Mouse (Mus musculus) forebrain, postnatal 0 days (tissue): ENCODE results near the gene Cutc. TPM values are rescaled to one million over a fixed set of nuclear protein-coding genes. Genes with fewer than 3 reads are reported as not detected.

ENCODE experiments used
- ATAC-seq: fragments of 200-750 bp; cut with Nextera tagmentation; 2 replicates; pipeline ENCODE4 v1.8.0; 2017; ENCODE audit warnings: mild to moderate bottlenecking, moderate library complexity
- DNase-seq: peaks from one replicate; pipeline ENCODE4 v3.0.0-alpha.2; 2015
- H3K27ac ChIP-seq: fragments of 300-500 bp; sonication (generic); 2 replicates; pipeline ENCODE4 v1.5.1; 2014; ENCODE audit warnings: low read depth, mild to moderate bottlenecking, antibody characterized with exemption, low read length, moderate library complexity, mixed read lengths
- H3K27me3 ChIP-seq: fragments of 300-500 bp; sonication (generic); 2 replicates; pipeline ENCODE4 v1.6.1; 2014; ENCODE audit warnings: mild to moderate bottlenecking, low read length, mixed read lengths; ENCODE audit not compliant: insufficient read depth
- H3K36me3 ChIP-seq: fragments of 300-500 bp; sonication (generic); 2 replicates; pipeline ENCODE4 v1.6.1; 2014; ENCODE audit warnings: mild to moderate bottlenecking, moderate library complexity; ENCODE audit not compliant: insufficient read depth
- H3K4me1 ChIP-seq: fragments of 300-500 bp; sonication (generic); 2 replicates; pipeline ENCODE4 v1.6.1; 2014; ENCODE audit warnings: antibody characterized with exemption; ENCODE audit not compliant: insufficient read depth
- H3K4me2 ChIP-seq: fragments of 300-500 bp; sonication (generic); 2 replicates; pipeline ENCODE4 v1.6.1; 2014; ENCODE audit warnings: low read depth, mild to moderate bottlenecking, moderate library complexity
- H3K4me3 ChIP-seq: fragments of 300-500 bp; sonication (generic); 2 replicates; pipeline ENCODE4 v1.5.1; 2014; ENCODE audit warnings: low read depth, low read length, mixed read lengths
- H3K9ac ChIP-seq: fragments of 300-500 bp; sonication (generic); 2 replicates; pipeline ENCODE4 v1.6.1; 2014; ENCODE audit warnings: mild to moderate bottlenecking
- H3K9me3 ChIP-seq: fragments of 300-500 bp; sonication (generic); 2 replicates; pipeline ENCODE4 v1.6.1; 2016; ENCODE audit warnings: low read length
- CTCF ChIP-seq: sonication (generic); IDR thresholded peaks from 2 replicates; pipeline ENCODE4 v1.5.1; 2016; ENCODE audit warnings: antibody characterized with exemption, control low read depth, low read depth
- WGBS: fragments of 180-500 bp; shearing (Covaris S2); extraction: QIAGEN DNeasy Blood & Tissue Kit; methylation state at CpG from one replicate; pipeline ENCODE4 v1.1.7; 2014; 5-methylcytosine and 5-hydroxymethylcytosine counted together
- polyA plus RNA-seq: library from polyadenylated mRNA; unstranded; fragments of >200 nt; fragmentation: Nextera tagmentation; extraction: Ambion mirVana; gene quantifications from 2 replicates; pipeline ENCODE4 v1.2.1, GENCODE M21; 2015
- total RNA-seq: library from RNA; depleted of rRNA; stranded (reverse); fragments of >200 nt; gene quantifications from 2 replicates; pipeline ENCODE4 v1.2.3, GENCODE M21; 2014

Gene Cutc
- total and polyA plus RNA-seq, 2 experiments from 2014 or later = 3.1 to 7.4 TPM

DNA sequence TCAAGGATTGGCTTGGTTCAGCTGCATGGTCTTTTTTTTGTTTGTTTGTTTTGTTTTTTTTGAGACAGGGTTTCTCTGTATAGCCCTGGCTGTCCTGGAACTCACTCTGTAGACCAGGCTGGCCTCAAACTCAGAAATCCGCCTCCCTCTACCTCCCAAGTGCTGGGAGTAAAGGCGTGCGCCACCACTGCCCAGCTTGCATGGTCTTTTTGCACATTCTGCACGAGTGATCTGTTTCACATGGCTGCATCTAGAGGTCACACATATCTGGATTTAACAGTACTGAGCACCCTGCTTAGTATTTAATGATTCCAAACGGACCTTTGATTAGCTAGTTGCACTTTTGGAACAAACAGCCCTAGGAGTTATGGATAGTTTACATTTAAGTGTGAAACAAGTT lies 40.8 kb upstream of the Cutc start:
- Histone ChIP-seq H3K27me3 (no peaks in the 10 kb centered on the region), H3K4me3 (no peak overlapping the region), H3K9ac (no peak overlapping the region), H3K36me3 (peaks cover 25% of the 10 kb centered on the region), H3K27ac (no peak overlapping the region), H3K4me1 (no peaks in the 10 kb centered on the region), H3K9me3 (no peaks in the 10 kb centered on the region), H3K4me2 (no peak overlapping the region)
- DNase-seq = no peak
- no peak for TF ChIP-seq CTCF
- ATAC-seq = no peak
- 81% methylated on average over 5 of the region's 5 CpGs for WGBS

DNA sequence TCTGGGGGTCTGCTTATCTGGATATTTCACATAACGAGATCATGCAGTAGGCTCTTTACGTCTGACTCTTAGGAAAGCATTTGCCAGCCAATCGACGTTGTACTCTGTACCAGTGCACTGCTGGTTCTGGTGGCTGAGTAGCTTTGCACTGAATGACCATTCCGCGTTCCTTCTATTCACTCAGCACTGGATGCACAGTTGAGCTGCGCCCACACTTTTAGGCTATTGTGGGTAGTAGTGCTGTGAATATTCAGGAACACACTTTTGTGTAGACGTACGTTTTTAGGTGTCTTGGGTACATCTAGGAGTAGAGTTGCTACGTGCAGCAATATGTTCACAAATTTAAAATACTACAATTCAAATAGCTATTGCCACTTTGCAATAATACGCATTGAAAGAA lies 32.7 kb upstream of the Cutc start:
- H3K4me2 ChIP-seq = no peak overlapping the region
- no peak overlapping the region for H3K27ac ChIP-seq
- no peak for TF ChIP-seq CTCF
- H3K27me3 ChIP-seq = no peaks in the 10 kb centered on the region
- no peak overlapping the region for H3K9ac ChIP-seq
- H3K4me1 ChIP-seq = no peaks in the 10 kb centered on the region
- 92% methylated on average over 11 of the region's 11 CpGs for WGBS
- H3K9me3 ChIP-seq = no peaks in the 10 kb centered on the region
- H3K36me3 ChIP-seq = peaks cover 64% of the 10 kb centered on the region
- H3K4me3 ChIP-seq = no peak overlapping the region
- ATAC-seq (no peak), DNase-seq (no peak)

DNA sequence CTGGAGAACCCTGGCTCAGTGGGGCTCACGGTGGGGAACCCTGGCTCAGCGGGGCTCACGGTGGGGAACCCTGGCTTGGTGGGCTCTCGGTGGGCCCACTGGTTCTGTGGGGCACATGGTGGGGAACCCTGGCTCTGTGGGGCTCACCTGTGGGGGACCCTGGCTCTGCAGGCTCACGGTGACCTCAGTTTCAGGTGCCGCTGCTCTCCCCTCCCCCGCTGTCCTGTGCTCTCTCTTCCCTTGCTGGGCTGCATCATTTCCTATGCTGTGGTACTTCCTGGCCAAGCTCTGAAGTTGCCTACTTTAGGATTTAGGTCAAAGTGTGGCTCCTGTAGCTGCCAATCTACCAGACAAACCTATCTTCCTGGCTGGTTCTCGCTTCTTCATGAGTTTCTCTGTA lies 29.9 kb upstream of the Cutc start:
- Histone ChIP-seq H3K4me3 (no peak overlapping the region), H3K9me3 (no peaks in the 10 kb centered on the region), H3K27me3 (no peaks in the 10 kb centered on the region), H3K36me3 (peaks cover 70% of the 10 kb centered on the region), H3K9ac (no peak overlapping the region), H3K27ac (no peak overlapping the region), H3K4me1 (no peaks in the 10 kb centered on the region), H3K4me2 (no peak overlapping the region)
- DNase-seq = no peak
- ATAC-seq = no peak
- 75% methylated on average over 8 of the region's 8 CpGs for WGBS
- TF ChIP-seq CTCF = no peak

DNA sequence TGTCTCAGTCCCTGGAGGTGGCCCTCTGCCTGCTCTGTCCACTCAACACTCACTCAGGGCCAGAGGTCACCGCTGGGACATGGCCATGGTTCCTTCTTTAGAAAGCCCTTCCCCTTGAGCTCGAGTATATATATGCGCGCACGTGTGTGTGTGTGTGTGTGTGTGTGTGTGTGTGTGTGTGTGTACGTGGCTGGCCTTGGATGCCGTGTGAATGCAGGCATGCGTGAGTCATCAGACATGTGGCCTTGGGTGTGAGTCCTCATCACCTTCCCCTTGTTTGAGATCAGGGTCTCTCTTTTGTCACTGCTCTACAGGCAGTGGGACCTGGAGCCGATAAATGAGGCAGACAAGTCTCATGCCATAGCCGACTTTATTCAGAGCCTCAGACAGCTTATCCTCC lies 29.3 kb upstream of the Cutc start:
- Histone ChIP-seq H3K36me3 (peaks cover 71% of the 10 kb centered on the region), H3K4me3 (no peak overlapping the region), H3K27me3 (no peaks in the 10 kb centered on the region), H3K4me1 (no peaks in the 10 kb centered on the region), H3K9ac (no peak overlapping the region), H3K27ac (no peak overlapping the region), H3K4me2 (no peak overlapping the region), H3K9me3 (no peaks in the 10 kb centered on the region)
- DNase-seq (no peak), ATAC-seq (no peak)
- WGBS = 81% methylated on average over 10 of the region's 10 CpGs
- no peak for TF ChIP-seq CTCF

DNA sequence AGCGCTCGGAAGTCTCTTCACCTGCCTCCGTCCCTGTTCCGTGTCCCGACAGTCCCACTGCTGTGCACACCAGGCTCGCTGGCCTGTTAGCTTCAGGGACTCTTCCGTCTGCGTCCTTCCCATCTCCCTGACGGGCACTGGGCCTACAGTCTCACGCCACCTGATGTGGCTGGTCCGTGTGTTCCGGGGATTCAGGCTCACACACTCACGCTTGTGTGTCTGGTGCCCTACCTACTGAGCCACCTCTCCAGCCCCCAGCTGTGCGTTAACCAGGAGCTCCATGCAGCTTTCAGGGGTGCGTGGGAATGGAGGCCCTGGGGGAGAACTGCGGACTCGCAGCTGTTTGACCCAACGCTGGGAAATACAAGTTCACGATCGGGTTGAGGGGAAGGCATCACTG lies 28.6 kb upstream of the Cutc start:
- Histone ChIP-seq H3K36me3 (peaks cover 73% of the 10 kb centered on the region), H3K9ac (no peak overlapping the region), H3K4me1 (no peaks in the 10 kb centered on the region), H3K27ac (no peak overlapping the region), H3K27me3 (no peaks in the 10 kb centered on the region), H3K4me2 (no peak overlapping the region), H3K9me3 (no peaks in the 10 kb centered on the region), H3K4me3 (no peak overlapping the region)
- TF ChIP-seq CTCF = no peak
- no peak for ATAC-seq
- 92% methylated on average over 20 of the region's 20 CpGs for WGBS
- DNase-seq = no peak

DNA sequence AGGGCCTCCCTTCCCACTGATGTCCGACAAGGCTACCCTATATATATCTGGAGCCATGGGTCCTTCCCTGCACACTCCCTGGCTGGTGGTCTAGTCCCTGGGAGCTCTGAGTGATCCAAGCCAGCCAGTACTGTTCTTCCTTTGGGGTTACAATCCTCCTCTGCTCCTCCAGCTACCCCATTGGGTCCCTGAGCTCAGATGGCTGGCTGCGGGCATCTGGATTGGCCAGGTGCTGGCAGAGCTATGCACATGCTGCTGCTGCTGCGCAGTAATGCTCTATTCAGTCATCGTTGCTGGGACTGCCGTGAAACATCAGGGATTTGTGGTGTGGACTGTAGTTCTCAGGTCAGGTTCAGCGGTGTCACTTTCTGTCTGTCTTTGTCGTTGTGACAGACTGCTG lies 28.0 kb upstream of the Cutc start:
- no peak overlapping the region for H3K27ac ChIP-seq
- DNase-seq (no peak), ATAC-seq (no peak; the same call in 1 of the 2 replicates)
- H3K9me3 ChIP-seq = no peaks in the 10 kb centered on the region
- H3K36me3 ChIP-seq = peaks cover 76% of the 10 kb centered on the region
- H3K4me1 ChIP-seq = no peaks in the 10 kb centered on the region
- H3K27me3 ChIP-seq = no peaks in the 10 kb centered on the region
- H3K9ac ChIP-seq = no peak overlapping the region
- no peak overlapping the region for H3K4me2 ChIP-seq
- WGBS = 91% methylated on average over 7 of the region's 7 CpGs
- no peak overlapping the region for H3K4me3 ChIP-seq
- TF ChIP-seq CTCF = no peak

DNA sequence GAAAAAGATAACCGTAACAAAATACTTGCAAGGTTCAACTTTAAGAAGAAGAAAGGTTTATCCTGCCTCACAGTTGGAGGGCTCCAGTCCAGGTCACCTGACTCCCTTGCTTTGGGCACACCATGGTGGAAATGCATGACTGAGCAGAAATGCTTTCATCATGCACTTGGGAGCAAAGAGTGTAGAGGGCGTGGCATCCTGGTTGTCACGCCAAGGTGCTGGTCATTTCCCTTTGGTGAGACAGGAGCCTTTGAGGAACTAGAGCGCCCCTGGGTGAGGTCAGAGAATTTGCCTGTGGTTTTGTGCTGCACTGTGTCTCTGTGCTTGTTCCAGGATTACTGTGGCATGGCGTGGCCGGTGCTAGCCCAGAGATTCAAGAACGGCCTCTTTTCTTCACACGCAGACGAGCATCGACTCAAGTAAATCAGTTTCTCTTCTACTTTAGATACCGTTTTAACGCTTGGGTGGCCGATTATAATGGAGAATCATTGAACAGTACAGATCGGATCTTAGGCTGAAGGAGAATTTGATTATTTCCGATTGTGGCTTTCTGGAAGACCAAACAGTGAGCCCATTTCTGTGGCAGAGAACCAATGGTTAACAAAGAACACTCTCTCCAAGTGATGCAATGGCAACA lies 26.2 kb upstream of the Cutc start:
- no peak for DNase-seq
- Histone ChIP-seq H3K36me3 (peaks cover 69% of the 10 kb centered on the region), H3K27ac (no peak overlapping the region), H3K9ac (no peak overlapping the region), H3K4me2 (no peak overlapping the region), H3K4me3 (no peak overlapping the region), H3K27me3 (no peaks in the 10 kb centered on the region), H3K9me3 (no peaks in the 10 kb centered on the region), H3K4me1 (no peaks in the 10 kb centered on the region)
- no peak for ATAC-seq
- TF ChIP-seq CTCF = no peak
- WGBS = 57% methylated on average over 15 of the region's 15 CpGs
